Mouse (Mus musculus) MEL (cell line): ENCODE measurements at regions not wholly inside any gene's neighbourhood (a gene's known extent, or its start where the extent isn't known, plus 50 kb on each side); places are given as distances from the start of the nearest gene placed in this dataset.

Experiments used
- DNase-seq: peaks from one replicate; pipeline ENCODE4 v3.0.0; 2011; ENCODE audit warnings: low read depth, low spot score
- H3K27ac ChIP-seq: 2 replicates; pipeline ENCODE4 v1.5.1; 2012; ENCODE audit warnings: low read depth, mild to moderate bottlenecking, control low read depth, low read length, moderate library complexity; ENCODE audit not compliant: control insufficient read depth
- H3K27me3 ChIP-seq, 2 experiments: fragments of 150-350 bp in 1 of 2; sonication (generic) in 1 of 2; 2 replicates each; pipeline ENCODE4 v1.6.1; 2012; ENCODE audit warnings: low read length in 2 of 2, mild to moderate bottlenecking in 2 of 2, improper control_type of control experiment in 1 of 2, moderate library complexity in 1 of 2; ENCODE audit not compliant: insufficient read depth in 2 of 2, control insufficient read depth in 1 of 2
- H3K36me3 ChIP-seq, 2 experiments: 2 replicates each; pipeline ENCODE4 v1.6.1; 2012 to 2014; ENCODE audit warnings: low read length in 2 of 2, improper control_type of control experiment in 1 of 2, inconsistent platforms in 1 of 2, mild to moderate bottlenecking in 1 of 2; ENCODE audit not compliant: insufficient read depth in 2 of 2, control insufficient read depth in 1 of 2
- H3K4me1 ChIP-seq, 2 experiments: fragments of 150-350 bp in 1 of 2; sonication (generic) in 1 of 2; 2 replicates each; pipeline ENCODE4 v1.6.1; 2012; ENCODE audit warnings: low read length in 2 of 2, improper control_type of control experiment in 1 of 2, mild to moderate bottlenecking in 1 of 2; ENCODE audit not compliant: insufficient read depth in 2 of 2, control insufficient read depth in 1 of 2
- H3K4me3 ChIP-seq, 2 experiments: fragments of 150-350 bp in 1 of 2; sonication (generic) in 1 of 2; 2 replicates each; pipeline ENCODE4 v1.5.1; 2012; ENCODE audit warnings: low read depth in 2 of 2, low read length in 2 of 2, mild to moderate bottlenecking in 2 of 2, moderate library complexity in 2 of 2, control low read depth in 1 of 2, improper control_type of control experiment in 1 of 2; ENCODE audit not compliant: control insufficient read depth in 1 of 2, insufficient read depth in 1 of 2
- H3K79me2 ChIP-seq: 2 replicates; pipeline ENCODE4 v1.6.1; 2012; ENCODE audit warnings: mild to moderate bottlenecking, low read length, moderate library complexity; ENCODE audit not compliant: control insufficient read depth, poor library complexity, insufficient read depth
- H3K9ac ChIP-seq: 2 replicates; pipeline ENCODE4 v1.6.1; 2012; ENCODE audit warnings: low read depth, mild to moderate bottlenecking, control low read depth, low read length, moderate library complexity; ENCODE audit not compliant: control insufficient read depth, poor library complexity, severe bottlenecking
- H3K9me3 ChIP-seq: fragments of 150-350 bp; sonication (generic); replicated peaks from 2 replicates; pipeline ENCODE4 v1.6.1; 2012; ENCODE audit warnings: mild to moderate bottlenecking, low read length, improper control_type of control experiment, moderate library complexity; ENCODE audit not compliant: insufficient read depth
- CHD1 ChIP-seq: IDR thresholded peaks from 2 replicates; pipeline ENCODE4 v1.6.1; 2012; ENCODE audit warnings: low read depth, mild to moderate bottlenecking, inconsistent platforms, low read length, improper control_type of control experiment
- E2F4 ChIP-seq: IDR thresholded peaks from 2 replicates; pipeline ENCODE4 v1.6.1; 2011; ENCODE audit warnings: low read depth, low read length, improper control_type of control experiment, borderline replicate concordance
- EP300 ChIP-seq, 2 experiments: IDR thresholded peaks; 2 replicates each; pipeline ENCODE4 v1.6.1; 2011; ENCODE audit warnings: improper control_type of control experiment in 2 of 2, low read length in 2 of 2, low read depth in 1 of 2, mild to moderate bottlenecking in 1 of 2
- MAFK ChIP-seq: IDR thresholded peaks from 2 replicates; pipeline ENCODE4 v1.6.1; 2011; ENCODE audit warnings: low read depth, mild to moderate bottlenecking, low read length, improper control_type of control experiment, borderline replicate concordance
- MAX ChIP-seq: IDR thresholded peaks from 2 replicates; pipeline ENCODE4 v1.6.1; 2011; ENCODE audit warnings: low read length, improper control_type of control experiment
- MAZ ChIP-seq: IDR thresholded peaks from 2 replicates; pipeline ENCODE4 v1.6.1; 2012; ENCODE audit warnings: low read depth, mild to moderate bottlenecking, inconsistent platforms, low read length, improper control_type of control experiment
- MXI1 ChIP-seq: IDR thresholded peaks from 2 replicates; pipeline ENCODE4 v1.6.1; 2011; ENCODE audit warnings: mild to moderate bottlenecking, low read depth, low read length, improper control_type of control experiment
- MYB ChIP-seq: IDR thresholded peaks from 2 replicates; pipeline ENCODE4 v1.6.1; 2011; ENCODE audit warnings: mild to moderate bottlenecking, low read depth, low read length, improper control_type of control experiment
- MYC ChIP-seq: IDR thresholded peaks from 2 replicates; pipeline ENCODE4 v1.6.1; 2011; ENCODE audit warnings: low read depth, mild to moderate bottlenecking, low read length, improper control_type of control experiment, moderate library complexity
- NELFE ChIP-seq: IDR thresholded peaks from 2 replicates; pipeline ENCODE4 v1.6.1; 2011; ENCODE audit warnings: low read depth, low read length, improper control_type of control experiment
- POLR2AphosphoS2 ChIP-seq: IDR thresholded peaks from 2 replicates; pipeline ENCODE4 v1.6.1; 2011; ENCODE audit warnings: low read length, improper control_type of control experiment
- RCOR1 ChIP-seq: IDR thresholded peaks from 2 replicates; pipeline ENCODE4 v1.6.1; 2012; ENCODE audit warnings: low read depth, mild to moderate bottlenecking, inconsistent platforms, low read length, improper control_type of control experiment
- SIN3A ChIP-seq: IDR thresholded peaks from 2 replicates; pipeline ENCODE4 v1.6.1; 2012; ENCODE audit warnings: low read length, improper control_type of control experiment, inconsistent platforms
- SMC3 ChIP-seq: IDR thresholded peaks from 2 replicates; pipeline ENCODE4 v1.6.1; 2011; ENCODE audit warnings: low read depth, low read length, improper control_type of control experiment
- TAL1 ChIP-seq: IDR thresholded peaks from 2 replicates; pipeline ENCODE4 v1.6.1; 2012; ENCODE audit warnings: mild to moderate bottlenecking, inconsistent platforms, low read length, moderate library complexity, mixed read lengths
- USF1 ChIP-seq: IDR thresholded peaks from 2 replicates; pipeline ENCODE4 v1.6.1; 2014; ENCODE audit warnings: low read depth, mild to moderate bottlenecking, inconsistent platforms, low read length, improper control_type of control experiment, moderate library complexity
- USF2 ChIP-seq, 2 experiments: IDR thresholded peaks; 2 replicates each; pipeline ENCODE4 v1.6.1; 2011 to 2012; ENCODE audit warnings: improper control_type of control experiment in 2 of 2, low read length in 2 of 2, borderline replicate concordance in 1 of 2, inconsistent platforms in 1 of 2, low read depth in 1 of 2, mild to moderate bottlenecking in 1 of 2; ENCODE audit not compliant: insufficient read depth in 1 of 2
- ZC3H11A ChIP-seq: IDR thresholded peaks from 2 replicates; pipeline ENCODE4 v1.6.1; 2012; ENCODE audit warnings: low read depth, mild to moderate bottlenecking, inconsistent platforms, low read length, improper control_type of control experiment
- ZKSCAN1 ChIP-seq: IDR thresholded peaks from 2 replicates; pipeline ENCODE4 v1.6.1; 2012; ENCODE audit warnings: low read depth, mild to moderate bottlenecking, inconsistent platforms, low read length, improper control_type of control experiment, moderate library complexity

GRCm38 (mm10) chr11:84760622-84761196, 58.6 kb downstream of the Mrm1 start:
- Histone ChIP-seq H3K36me3 (no peaks in the 10 kb centered on the region), H3K4me1 (no peaks in the 10 kb centered on the region), H3K9me3 (no peaks in the 10 kb centered on the region), H3K9ac (no peak overlapping the region), H3K4me3 (no peak overlapping the region), H3K79me2 (no peaks in the 10 kb centered on the region), H3K27me3 (peaks cover 6 to 10% of the 10 kb centered on the region in 2 experiments), H3K27ac (no peak overlapping the region)
- TF ChIP-seq USF2 (IDR thresholded peaks at IDR 0.05; ENCODE audit: borderline replicate concordance in 1 of 2, insufficient read depth in 1 of 2, low read depth in 1 of 2, low read length in 2 of 2), result no peak
- TF ChIP-seq MAX, result no peak
- TF ChIP-seq EP300 (IDR thresholded peaks at IDR 0.05; ENCODE audit: low read depth in 1 of 2, low read length in 2 of 2), result no peak
- no peak for TF ChIP-seq POLR2AphosphoS2
- no peak for TF ChIP-seq SMC3
- DNase-seq, result no peak

- no peaks in the 10 kb centered on the region for H3K9me3 ChIP-seq
- H3K4me1 ChIP-seq, result no peaks in the 10 kb centered on the region
- no peaks in the 10 kb centered on the region for H3K36me3 ChIP-seq
- H3K27me3 ChIP-seq, result peaks cover 6 to 10% of the 10 kb centered on the region in 2 experiments
- no peak for DNase-seq
- H3K79me2 ChIP-seq, result no peaks in the 10 kb centered on the region
- no peak overlapping the region for H3K27ac ChIP-seq
- TF ChIP-seq MYB, result no peak
- TF ChIP-seq NELFE, result no peak
- no peak for TF ChIP-seq USF2 (IDR thresholded peaks at IDR 0.05; ENCODE audit: borderline replicate concordance in 1 of 2, insufficient read depth in 1 of 2, low read depth in 1 of 2, low read length in 2 of 2)
- no peak for TF ChIP-seq MAX
- no peak for TF ChIP-seq MXI1
- TF ChIP-seq ZKSCAN1, result no peak
- TF ChIP-seq EP300 (IDR thresholded peaks at IDR 0.05; ENCODE audit: low read depth in 1 of 2, low read length in 2 of 2), result no peak
- no peak for TF ChIP-seq TAL1
- no peak for TF ChIP-seq RCOR1
- TF ChIP-seq E2F4, result no peak
- TF ChIP-seq MYC, result no peak
- TF ChIP-seq CHD1, result no peak
- no peak for TF ChIP-seq ZC3H11A
- TF ChIP-seq SIN3A, result no peak
- no peak for TF ChIP-seq MAZ
- TF ChIP-seq USF1, result no peak
- TF ChIP-seq MAFK, result no peak
- no peak overlapping the region for H3K4me3 ChIP-seq
- H3K9ac ChIP-seq, result no peak overlapping the region
Measured at GRCm38 (mm10) chr11:84759478-84759986, 59.8 kb downstream of the Mrm1 start.
